Mouse (Mus musculus) limb, embryonic 13.5 days (tissue): ENCODE data around the gene Gdpd5. TPM values are rescaled to one million over a fixed set of nuclear protein-coding genes. Genes with fewer than 3 reads are reported as not detected.
"Not testable (repeated sequence)": the region's sequence is repeated elsewhere in the genome, so short reads cannot be mapped to it uniquely, and the experiment has no call there.

Experiments used
- ATAC-seq: fragments of 200-750 bp; cut with Nextera tagmentation; 2 replicates; pipeline ENCODE4 v1.8.0; 2017; ENCODE audit warnings: low read depth, moderate number of reproducible peaks, moderate TSS enrichment; ENCODE audit not compliant: low FRiP score
- H3K27ac ChIP-seq: fragments of 300-500 bp; sonication (generic); 2 replicates; pipeline ENCODE4 v1.5.1; 2015; ENCODE audit warnings: inconsistent platforms, mild to moderate bottlenecking, moderate library complexity
- H3K27me3 ChIP-seq: fragments of 300-500 bp; sonication (generic); 2 replicates; pipeline ENCODE4 v1.6.1; 2015; ENCODE audit warnings: mild to moderate bottlenecking, inconsistent platforms
- H3K36me3 ChIP-seq: fragments of 300-500 bp; sonication (generic); 2 replicates; pipeline ENCODE4 v1.6.1; 2015; ENCODE audit warnings: inconsistent platforms, mild to moderate bottlenecking, moderate library complexity
- H3K4me1 ChIP-seq: fragments of 300-500 bp; sonication (generic); 2 replicates; pipeline ENCODE4 v1.6.1; 2015; ENCODE audit warnings: inconsistent platforms
- H3K4me2 ChIP-seq: fragments of 300-500 bp; sonication (generic); replicated peaks from 2 replicates; pipeline ENCODE4 v1.6.1; 2015; ENCODE audit warnings: inconsistent platforms, mild to moderate bottlenecking, moderate library complexity
- H3K4me3 ChIP-seq: fragments of 300-500 bp; sonication (generic); 2 replicates; pipeline ENCODE4 v1.5.1; 2015; ENCODE audit warnings: moderate library complexity, mild to moderate bottlenecking, inconsistent platforms
- H3K9ac ChIP-seq: fragments of 300-500 bp; sonication (generic); 2 replicates; pipeline ENCODE4 v1.6.1; 2015; ENCODE audit warnings: mild to moderate bottlenecking, inconsistent platforms
- H3K9me3 ChIP-seq: fragments of 300-500 bp; sonication (generic); 2 replicates; pipeline ENCODE4 v1.6.1; 2016; ENCODE audit warnings: inconsistent platforms
- WGBS: fragments of 180-500 bp; shearing (Covaris S2); methylation state at CpG from one replicate; pipeline ENCODE4 v1.1.7; 2015; 5-methylcytosine and 5-hydroxymethylcytosine counted together
- polyA plus RNA-seq: library from polyadenylated mRNA; unstranded; fragments of >200 nt; fragmentation: Nextera tagmentation; extraction: Ambion mirVana; gene quantifications from 2 replicates; pipeline ENCODE4 v1.2.1, GENCODE M21; 2015

Gene Gdpd5
- polyA plus RNA-seq, 1 experiment from 2014 or later: 14.5 TPM

- H3K9me3 ChIP-seq: no peaks in the 10 kb centered on the region
- 2% methylated on average over 7 of the region's 7 CpGs for WGBS
- peaks cover under 1% of the 10 kb centered on the region; the same call in 1 of the 2 replicates for H3K36me3 ChIP-seq
- H3K27ac ChIP-seq: peak overlapping the region; percentile 99
- peak overlapping the region; percentile 60 for H3K4me2 ChIP-seq
- ATAC-seq: peak; percentile 18; the same call in 1 of the 2 replicates
- peaks cover 66% of the 10 kb centered on the region for H3K4me1 ChIP-seq
- H3K9ac ChIP-seq: peak overlapping the region; percentile 62; the same call in 1 of the 2 replicates
- no peaks in the 10 kb centered on the region for H3K27me3 ChIP-seq
- H3K4me3 ChIP-seq: peak overlapping the region; percentile 16
Observed at GRCm38 (mm10) chr7:99355731-99356131, 25.5 kb upstream of the Gdpd5 start.

DNA sequence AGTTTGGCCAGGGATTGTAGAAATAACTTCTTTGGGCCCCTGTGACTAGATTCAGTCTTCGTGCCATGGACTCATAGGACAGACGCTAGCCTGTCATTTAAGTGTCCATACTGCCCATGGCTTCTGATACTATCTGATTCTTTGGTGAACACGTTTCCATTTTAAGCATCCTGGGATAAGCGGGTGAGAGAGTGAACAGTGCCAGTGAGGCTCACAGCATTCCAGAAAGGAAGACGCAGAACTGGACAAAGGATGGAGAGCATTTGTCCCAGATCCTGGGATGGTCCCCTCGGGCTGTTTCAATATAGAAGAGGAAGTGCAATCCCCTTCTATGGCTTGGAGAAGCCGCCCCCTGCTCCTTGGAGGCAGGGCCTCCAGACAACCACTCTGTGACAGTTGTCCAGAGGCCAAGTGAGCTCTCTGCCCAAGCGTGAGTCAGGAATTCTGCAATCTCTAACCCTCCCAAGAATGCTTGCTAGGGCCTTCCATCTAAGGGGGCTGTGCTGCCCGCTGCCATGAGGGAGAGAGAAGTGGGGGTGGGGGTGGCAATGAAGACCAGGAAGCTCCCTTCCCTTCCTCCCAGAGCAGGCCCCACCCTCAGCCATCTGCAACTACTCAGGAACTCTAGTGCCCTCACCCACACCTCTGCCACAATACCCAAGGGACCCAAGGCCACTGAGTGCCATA is 24.8 kb upstream of the Gdpd5 start:
- Histone ChIP-seq H3K36me3 (no peaks in the 10 kb centered on the region), H3K9ac (peak overlapping the region; percentile 62), H3K27me3 (no peaks in the 10 kb centered on the region), H3K4me3 (peak overlapping the region; percentile 16; the same call in 1 of the 2 replicates), H3K9me3 (no peaks in the 10 kb centered on the region), H3K27ac (peak overlapping the region; percentile 99), H3K4me2 (peak overlapping the region; percentile 60), H3K4me1 (peaks cover 68% of the 10 kb centered on the region)
- ATAC-seq: no peak
- 30% methylated on average over 9 of the region's 9 CpGs for WGBS

- WGBS: 69% methylated on average over 7 of the region's 7 CpGs
- Histone ChIP-seq H3K27ac (peak overlapping the region; percentile 99), H3K36me3 (no peaks in the 10 kb centered on the region), H3K4me3 (no peak overlapping the region), H3K9ac (no peak overlapping the region), H3K27me3 (no peaks in the 10 kb centered on the region), H3K9me3 (no peaks in the 10 kb centered on the region), H3K4me2 (no peak overlapping the region), H3K4me1 (peaks cover 72% of the 10 kb centered on the region)
- no peak for ATAC-seq
Observed at GRCm38 (mm10) chr7:99357201-99357600, 24.0 kb upstream of the Gdpd5 start.

GRCm38 (mm10) chr7:99358371-99358770 is 22.8 kb upstream of the Gdpd5 start:
- 87% methylated on average over 8 of the region's 8 CpGs for WGBS
- ATAC-seq: no peak
- Histone ChIP-seq H3K27ac (no peak overlapping the region), H3K36me3 (no peaks in the 10 kb centered on the region), H3K4me2 (no peak overlapping the region), H3K4me1 (peaks cover 71% of the 10 kb centered on the region), H3K4me3 (no peak overlapping the region), H3K9me3 (no peaks in the 10 kb centered on the region), H3K9ac (no peak overlapping the region), H3K27me3 (no peaks in the 10 kb centered on the region)

GRCm38 (mm10) chr7:99360021-99360802 is 21.0 kb upstream of the Gdpd5 start:
- Histone ChIP-seq H3K9me3 (no peaks in the 10 kb centered on the region), H3K36me3 (no peaks in the 10 kb centered on the region), H3K4me1 (peaks cover 58% of the 10 kb centered on the region), H3K27me3 (no peaks in the 10 kb centered on the region), H3K4me3 (peak overlapping the region; percentile 21), H3K27ac (peak overlapping the region; percentile 99), H3K9ac (peak overlapping the region; percentile 62), H3K4me2 (peak overlapping the region; percentile 54)
- ATAC-seq: peak; percentile 99
- WGBS: 3% methylated on average over 10 of the region's 10 CpGs

DNA sequence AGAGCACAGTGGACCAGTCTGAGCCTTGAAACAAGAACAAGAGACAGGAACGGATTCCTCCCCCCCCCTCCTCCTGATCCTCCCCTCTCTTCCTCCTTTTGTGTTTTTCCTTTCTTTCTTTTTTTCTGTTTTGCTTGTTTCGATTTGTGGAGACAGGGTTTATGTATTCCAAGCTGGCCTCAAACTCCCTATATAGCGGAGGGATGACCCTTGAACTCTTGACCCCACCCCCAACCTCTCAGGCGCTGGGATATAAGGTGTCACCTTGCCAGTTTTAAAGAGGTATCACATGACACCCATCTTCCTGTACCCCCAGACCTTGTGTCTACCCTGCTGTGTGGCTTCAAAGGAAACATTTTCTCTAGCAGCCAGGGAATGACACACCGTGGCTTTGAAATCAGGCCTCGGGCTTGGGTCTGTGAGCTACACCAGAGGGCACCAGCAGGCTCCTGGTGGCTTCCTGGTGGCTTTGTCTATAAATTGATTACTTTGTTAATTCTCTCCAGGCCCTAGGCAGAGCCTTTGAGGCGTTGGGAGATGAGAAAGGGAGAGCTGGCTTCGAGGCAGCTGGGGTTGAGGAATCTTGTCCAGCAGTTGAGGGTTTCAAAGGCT is 20.3 kb upstream of the Gdpd5 start:
- H3K9ac ChIP-seq: peak overlapping the region; percentile 53
- H3K9me3 ChIP-seq: no peaks in the 10 kb centered on the region
- WGBS: 11% methylated on average over 8 of the region's 8 CpGs
- no peak for ATAC-seq
- H3K4me2 ChIP-seq: peak overlapping the region; percentile 54
- peak overlapping the region; percentile 21 for H3K4me3 ChIP-seq
- peaks cover 53% of the 10 kb centered on the region for H3K4me1 ChIP-seq
- H3K36me3 ChIP-seq: no peaks in the 10 kb centered on the region
- H3K27ac ChIP-seq: peak overlapping the region; percentile 99
- no peaks in the 10 kb centered on the region for H3K27me3 ChIP-seq

DNA sequence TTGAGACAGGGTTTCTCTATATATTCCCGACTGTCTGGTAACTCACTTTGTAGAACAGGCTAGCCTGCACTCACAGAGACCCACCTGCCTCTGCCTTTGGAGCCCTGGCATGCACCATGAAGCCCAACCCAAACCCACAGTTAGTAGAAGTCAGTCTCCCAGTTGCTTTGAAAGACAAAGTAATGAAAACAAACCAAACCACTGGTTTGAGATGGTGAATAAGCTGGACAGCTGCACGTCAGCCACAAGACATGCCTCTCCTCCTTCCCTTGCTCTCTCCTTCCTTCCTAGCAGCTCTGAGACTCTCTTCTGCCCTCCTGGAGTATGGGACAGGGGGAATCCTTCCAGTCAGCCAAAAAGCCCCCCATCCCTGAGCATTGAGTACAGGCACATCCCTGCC is 19.1 kb upstream of the Gdpd5 start:
- no peak overlapping the region for H3K4me2 ChIP-seq
- no peak overlapping the region for H3K4me3 ChIP-seq
- peaks cover 40% of the 10 kb centered on the region for H3K4me1 ChIP-seq
- no peak overlapping the region for H3K27ac ChIP-seq
- H3K27me3 ChIP-seq: no peaks in the 10 kb centered on the region
- ATAC-seq: no peak
- 88% methylated on average over 2 of the region's 2 CpGs for WGBS
- no peaks in the 10 kb centered on the region for H3K36me3 ChIP-seq
- no peak overlapping the region for H3K9ac ChIP-seq
- H3K9me3 ChIP-seq: no peaks in the 10 kb centered on the region

- 2% methylated on average over 5 of the region's 5 CpGs for WGBS
- Histone ChIP-seq H3K9me3 (no peaks in the 10 kb centered on the region), H3K9ac (no peak overlapping the region), H3K4me2 (peak overlapping the region; percentile 14; the same call in 1 of the 2 replicates), H3K4me1 (peaks cover 20% of the 10 kb centered on the region), H3K36me3 (no peaks in the 10 kb centered on the region), H3K27ac (0 out of 2 replicates have a peak overlapping the region, but pooled peaks have one; percentile 28), H3K4me3 (no peak overlapping the region), H3K27me3 (no peaks in the 10 kb centered on the region)
- no peak for ATAC-seq
Observed at GRCm38 (mm10) chr7:99365069-99365468, 16.1 kb upstream of the Gdpd5 start.

DNA sequence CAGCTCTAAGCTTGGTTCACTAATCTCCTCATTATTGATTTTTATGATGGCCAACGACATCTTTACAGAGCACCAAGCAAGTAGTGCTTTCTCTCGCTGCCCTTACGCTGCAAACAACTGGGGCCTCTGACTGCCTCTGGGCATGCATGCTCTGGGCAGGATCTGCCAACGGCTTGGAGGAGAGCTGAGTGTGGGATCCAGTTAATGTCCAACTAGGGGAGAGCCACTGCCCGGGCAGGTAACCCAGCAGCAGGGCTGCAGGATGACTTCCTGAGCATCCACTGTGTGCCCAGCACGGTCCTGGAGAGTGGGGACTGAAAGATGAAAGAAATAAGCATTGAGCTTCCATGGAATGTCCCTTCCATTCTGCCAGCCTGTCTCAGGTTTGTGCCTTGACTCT is 14.5 kb upstream of the Gdpd5 start:
- Histone ChIP-seq H3K4me2 (no peak overlapping the region), H3K4me3 (no peak overlapping the region), H3K9ac (no peak overlapping the region), H3K36me3 (no peaks in the 10 kb centered on the region), H3K9me3 (no peaks in the 10 kb centered on the region), H3K27ac (no peak overlapping the region), H3K4me1 (peaks cover 9% of the 10 kb centered on the region), H3K27me3 (no peaks in the 10 kb centered on the region)
- ATAC-seq: no peak
- WGBS: 47% methylated on average over 6 of the region's 6 CpGs

DNA sequence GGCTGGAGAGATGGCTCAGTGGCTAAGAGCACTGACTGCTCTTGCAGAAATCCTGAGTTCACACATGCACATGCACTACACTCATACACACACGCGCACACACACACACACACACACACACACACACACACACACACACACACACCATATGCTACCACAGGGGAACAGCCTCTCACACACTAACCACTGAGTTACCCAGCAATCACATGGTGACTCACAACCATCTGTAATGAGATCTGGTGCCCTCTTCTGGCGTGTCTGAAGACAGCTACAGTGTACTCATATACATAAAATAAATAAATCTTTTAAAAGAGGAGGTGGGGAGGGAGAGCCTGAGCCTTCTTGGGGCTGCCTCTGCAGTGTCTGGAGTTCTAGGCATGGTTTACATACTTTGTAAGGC is 6.9 kb upstream of the Gdpd5 start:
- not testable (repeated sequence) for H3K9me3 ChIP-seq, H3K36me3 ChIP-seq, H3K27me3 ChIP-seq, H3K4me2 ChIP-seq, H3K4me3 ChIP-seq, H3K9ac ChIP-seq, ATAC-seq, H3K27ac ChIP-seq, H3K4me1 ChIP-seq
- 65% methylated on average over 3 of the region's 3 CpGs for WGBS

DNA sequence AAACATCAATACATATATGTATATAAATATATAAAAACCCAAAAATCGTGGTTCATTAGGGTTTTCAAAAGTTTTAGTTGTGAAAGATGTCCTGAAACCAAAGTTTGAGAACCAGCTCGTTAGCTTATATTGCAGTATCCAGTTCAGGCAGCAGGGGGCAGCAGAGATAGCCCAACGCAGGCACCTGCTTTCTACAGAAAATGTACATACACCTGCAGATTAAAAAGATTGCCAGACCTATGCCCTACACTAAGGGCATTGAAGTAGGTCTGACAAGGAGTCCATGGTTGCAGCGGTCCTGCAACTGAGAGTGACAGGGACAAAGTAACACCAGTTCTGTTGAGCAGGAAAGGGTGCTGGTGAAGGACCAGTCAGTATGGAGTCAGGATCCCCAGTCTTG is 5.8 kb upstream of the Gdpd5 start:
- no peak overlapping the region for H3K9ac ChIP-seq
- ATAC-seq: no peak
- no peaks in the 10 kb centered on the region for H3K36me3 ChIP-seq
- H3K9me3 ChIP-seq: no peaks in the 10 kb centered on the region
- WGBS: 4% methylated on average over 4 of the region's 4 CpGs
- H3K27me3 ChIP-seq: no peaks in the 10 kb centered on the region
- no peak overlapping the region for H3K27ac ChIP-seq
- H3K4me2 ChIP-seq: no peak overlapping the region
- no peak overlapping the region for H3K4me3 ChIP-seq
- H3K4me1 ChIP-seq: peaks cover 6% of the 10 kb centered on the region; the same call in 1 of the 2 replicates

GRCm38 (mm10) chr7:99378870-99379269 is 2.3 kb upstream of the Gdpd5 start:
- H3K36me3 ChIP-seq: no peaks in the 10 kb centered on the region
- H3K4me2 ChIP-seq: no peak overlapping the region
- no peak overlapping the region for H3K27ac ChIP-seq
- 64% methylated on average over 8 of the region's 8 CpGs for WGBS
- H3K9ac ChIP-seq: no peak overlapping the region
- peaks cover 11% of the 10 kb centered on the region for H3K27me3 ChIP-seq
- H3K9me3 ChIP-seq: no peaks in the 10 kb centered on the region
- no peak for ATAC-seq
- H3K4me3 ChIP-seq: no peak overlapping the region
- H3K4me1 ChIP-seq: peaks cover 28% of the 10 kb centered on the region
